Mouse (Mus musculus) adrenal gland, adult 18-20 months (tissue): ENCODE data around the gene Noxo1. TPM values are rescaled to one million over a fixed set of nuclear protein-coding genes. Genes with fewer than 3 reads are reported as not detected.
"Not testable (repeated sequence)": the region's sequence is repeated elsewhere in the genome, so short reads cannot be mapped to it uniquely, and the experiment has no call there.

Source experiments
- DNase-seq, 2 experiments: peaks; one replicate each; pipeline ENCODE4 v3.0.0; 2021 to 2022; ENCODE audit warnings: low spot score in 2 of 2
- long read RNA-seq, 2 experiments: library from polyadenylated mRNA; stranded (forward); transcript quantifications; one replicate each; pipeline ENCODE4 v2.0.0; 2021
- total RNA-seq, 2 experiments: library from RNA; stranded (reverse); gene quantifications; 1 replicate in 1 of 2; 2 replicates in 1 of 2; pipeline ENCODE4 v1.2.3; 2021

The Noxo1 gene
- total RNA-seq = 1 to 10 TPM; 2.8 to 3.9 TPM
- long read RNA-seq, experiment 1, partial matches to known transcripts = 0 of 5 reads
- long read RNA-seq, experiment 1, other reads (novel, unspliced or antisense) = 3 of 5 reads
- long read RNA-seq, experiment 2, partial matches to known transcripts = 0 of 3 reads
- long read RNA-seq, experiment 2, other reads (novel, unspliced or antisense) = 3 of 3 reads

- DNase-seq = peak; percentile 86 to 90
Observed at GRCm38 (mm10) chr17:24696011-24696697, at the start of gene Noxo1, which contains the start of gene Gfer. Gene Noxo1 (plus strand): TSS chr17:24696234. Gene Gfer (minus strand): TSS chr17:24696156.

GRCm38 (mm10) chr17:24646381-24646780 is 49.7 kb upstream of the Noxo1 start:
- no peak for DNase-seq

- DNase-seq = no peak
Observed at GRCm38 (mm10) chr17:24647493-24647892, 48.5 kb upstream of the Noxo1 start.

GRCm38 (mm10) chr17:24648731-24649377 is 47.2 kb upstream of the Noxo1 start:
- DNase-seq = no peak

GRCm38 (mm10) chr17:24649581-24650069 is 46.4 kb upstream of the Noxo1 start:
- peak; percentile 38 to 56 for DNase-seq

GRCm38 (mm10) chr17:24650070-24650616 is 45.9 kb upstream of the Noxo1 start, which contains the start of gene Slc9a3r2:
Gene Slc9a3r2 (minus strand): TSS chr17:24650327.
- DNase-seq = peak; percentile 65 to 72

GRCm38 (mm10) chr17:24650766-24651165 is 45.3 kb upstream of the Noxo1 start:
- no peak for DNase-seq

GRCm38 (mm10) chr17:24651835-24652234 is 44.2 kb upstream of the Noxo1 start:
- DNase-seq = no peak

- DNase-seq = peak; percentile 69 to 77
Observed at GRCm38 (mm10) chr17:24653967-24654710, 41.9 kb upstream of the Noxo1 start.

- DNase-seq = no peak
Observed at GRCm38 (mm10) chr17:24654969-24655368, 41.1 kb upstream of the Noxo1 start.

- no peak for DNase-seq
Observed at GRCm38 (mm10) chr17:24658017-24658758, 37.8 kb upstream of the Noxo1 start, which contains the start of gene Npw. Gene Npw (minus strand): TSS chr17:24658457.

- not testable (repeated sequence) for DNase-seq
Observed at GRCm38 (mm10) chr17:24667011-24667410, 29.0 kb upstream of the Noxo1 start.

- DNase-seq = peak; percentile 37 to 52
Observed at GRCm38 (mm10) chr17:24667416-24667815, 28.6 kb upstream of the Noxo1 start.

GRCm38 (mm10) chr17:24669214-24669544 is 26.9 kb upstream of the Noxo1 start:
- DNase-seq = not testable (repeated sequence)

- DNase-seq = peak; percentile 97
Observed at GRCm38 (mm10) chr17:24669545-24670245, 26.3 kb upstream of the Noxo1 start, which contains the start of gene Zfp598. Gene Zfp598 (plus strand): TSS chr17:24669687.

- DNase-seq = no peak
Observed at GRCm38 (mm10) chr17:24670246-24670844, 25.7 kb upstream of the Noxo1 start.

- DNase-seq = no peak
Observed at GRCm38 (mm10) chr17:24671346-24671745, 24.7 kb upstream of the Noxo1 start.

- peak; percentile 40 to 48 for DNase-seq
Observed at GRCm38 (mm10) chr17:24672141-24672540, 23.9 kb upstream of the Noxo1 start.

- no peak for DNase-seq
Observed at GRCm38 (mm10) chr17:24674277-24674676, 21.8 kb upstream of the Noxo1 start.
